Mouse (Mus musculus) thymus, adult 2 months (tissue): Measurements from ENCODE around the gene Fam187a.

ENCODE experiments used
- CTCF ChIP-seq: fragments of 200-500 bp; IDR thresholded peaks from 2 replicates; pipeline ENCODE4 v1.5.1; 2012; ENCODE audit warnings: mild to moderate bottlenecking, control low read depth, low read length, moderate library complexity, borderline replicate concordance; ENCODE audit not compliant: control insufficient read depth, poor library complexity, insufficient read depth; ENCODE audit errors: extremely low read depth
- POLR2A ChIP-seq: fragments of 200-500 bp; IDR thresholded peaks from 2 replicates; pipeline ENCODE4 v1.6.1; 2012; ENCODE audit warnings: mild to moderate bottlenecking, low read length, control low read depth, moderate library complexity; ENCODE audit not compliant: control insufficient read depth, poor library complexity, insufficient read depth; ENCODE audit errors: extremely low read depth

- TF ChIP-seq CTCF: no peak
- TF ChIP-seq POLR2A: no peak
Observed at GRCm38 (mm10) chr11:102930672-102931071, 45.7 kb downstream of the Fam187a start.
